ENCODE assay signal across 16 mouse cellular contexts in genomic region chr7:81647959-81648358, GRCm38 (mm10). TPM values are rescaled to one million over a fixed set of nuclear protein-coding genes. Genes with fewer than 3 reads are reported as not detected.
"Had no signal": no experiment of that assay in that cellular context is flagged by ENCODE, and none has a peak within 500 bp of the region (broad histone marks: within the 10 kb centered on the region; RNA-seq: fewer than 3 reads in every experiment).

No protein-coding gene starts in this region.

- H3K4me1 ChIP-seq: liver, embryonic 12.5 days; stomach, embryonic 15.5 days had no signal

- H3K27me3 ChIP-seq: kidney, embryonic 15.5 days; limb, embryonic 15.5 days; liver, embryonic 12.5 days; midbrain, embryonic 12.5 days; stomach, embryonic 15.5 days had no signal

- H3K4me3 ChIP-seq: kidney, embryonic 15.5 days; limb, embryonic 15.5 days; liver, embryonic 12.5 days; midbrain, embryonic 12.5 days; stomach, embryonic 15.5 days had no signal

- DNase-seq: kidney, adult 2 months; kidney, postnatal 14 days; layer of hippocampus, postnatal 36 days; lung, embryonic 14.5 days; lung, postnatal 10 days; right cerebral cortex, postnatal 4 days; thymus, adult 2 months; thymus, postnatal 36 days had no signal

- H3K27ac ChIP-seq: kidney, embryonic 15.5 days; limb, embryonic 15.5 days; liver, embryonic 12.5 days; macrophage; midbrain, embryonic 12.5 days; stomach, embryonic 15.5 days had no signal

- H3K9me3 ChIP-seq: kidney, embryonic 15.5 days; limb, embryonic 15.5 days; liver, embryonic 12.5 days; midbrain, embryonic 12.5 days; stomach, embryonic 15.5 days had no signal

- H3K36me3 ChIP-seq: kidney, embryonic 15.5 days; limb, embryonic 15.5 days; liver, embryonic 12.5 days; midbrain, embryonic 12.5 days; stomach, embryonic 15.5 days had no signal

- ATAC-seq: liver, embryonic 12.5 days; midbrain, embryonic 16.5 days had no signal

RNA-seq across cellular contexts. Expression of gene Homer2, which starts 59.4 kb away (rescaled TPM):
- total RNA-seq: neutrophil, adult 5-6 weeks had no signal
- polyA plus RNA-seq: macrophage had no signal
